Comparison of ENCODE assay signal across 8 mouse cellular contexts in genomic region chr10:75763682-75764518, GRCm38 (mm10). TPM values are rescaled to one million over a fixed set of nuclear protein-coding genes. Genes with fewer than 3 reads are reported as not detected.
A peak's percentile ranks its signal among the peaks of the same experiment; 100 is the strongest.
DNase-seq lines count a peak whose midpoint lies in the region; ATAC-seq and TF ChIP-seq lines count a peak whose summit lies in the region.

Cabin1 (minus strand) TSS chr10:75764341.

- under 1% methylated on average over 55 of the region's 61 CpGs for WGBS in kidney, embryonic 14.5 days
- WGBS in limb, embryonic 15.5 days, result under 1% methylated on average over 61 of the region's 61 CpGs

- TF ChIP-seq CTCF in bone marrow macrophage, adult 2 months (IDR thresholded peaks at IDR 0.05; ENCODE audit: low read depth, low read length), result no peak
- no peak for TF ChIP-seq CTCF in embryonic fibroblast, embryonic 13.5 days (IDR thresholded peaks at IDR 0.05; ENCODE audit: borderline replicate concordance, insufficient read depth, low read length)

- no peaks in the 10 kb centered on the region for H3K9me3 ChIP-seq in kidney, embryonic 14.5 days (ENCODE audit: control insufficient read depth, low read length)
- no peaks in the 10 kb centered on the region for H3K9me3 ChIP-seq in limb, embryonic 15.5 days

- peaks cover 6% of the 10 kb centered on the region; the same call in 1 of the 2 replicates for H3K36me3 ChIP-seq in kidney, embryonic 14.5 days (ENCODE audit: control insufficient read depth, insufficient read depth, low read length)
- H3K36me3 ChIP-seq in limb, embryonic 15.5 days, result no peaks in the 10 kb centered on the region; the same call in 1 of the 2 replicates

- no peaks in the 10 kb centered on the region for H3K27me3 ChIP-seq in kidney, embryonic 14.5 days (ENCODE audit: control insufficient read depth, insufficient read depth, low read length)
- H3K27me3 ChIP-seq in limb, embryonic 15.5 days, result no peaks in the 10 kb centered on the region

- peak within 1 kb of the TSS; percentile 68 for H3K4me3 ChIP-seq in bone marrow macrophage, adult 2 months (ENCODE audit: insufficient read depth, low read length)
- peak within 1 kb of the TSS; percentile 94 for H3K4me3 ChIP-seq in embryonic fibroblast, embryonic 13.5 days (ENCODE audit: insufficient read depth, low read length)
- peak within 1 kb of the TSS; percentile 66 for H3K4me3 ChIP-seq in kidney, embryonic 14.5 days (ENCODE audit: low read length)
- peak within 1 kb of the TSS; percentile 96 for H3K4me3 ChIP-seq in limb, embryonic 15.5 days

- peak within 1 kb of the TSS; percentile 52 for H3K27ac ChIP-seq in bone marrow macrophage, adult 2 months (ENCODE audit: insufficient read depth, low read depth, low read length)
- H3K27ac ChIP-seq in embryonic fibroblast, embryonic 13.5 days (ENCODE audit: insufficient read depth, low read length), result 0 out of 2 replicates have a peak within 1 kb of the TSS, but pooled peaks have one; percentile 11
- 0 out of 2 replicates have a peak within 1 kb of the TSS, but pooled peaks have one; percentile 24 for H3K27ac ChIP-seq in kidney, embryonic 14.5 days (ENCODE audit: low read depth, low read length)
- peak within 1 kb of the TSS; percentile 67 for H3K27ac ChIP-seq in limb, embryonic 15.5 days

- peak; percentile 99 for ATAC-seq in kidney, embryonic 14.5 days (ENCODE audit: low FRiP score, low TSS enrichment)
- peak; percentile 95 for ATAC-seq in limb, embryonic 15.5 days (ENCODE audit: insufficient number of reproducible peaks, low FRiP score, low TSS enrichment, low read depth)

- peak within 1 kb of the TSS; percentile 80 for H3K4me2 ChIP-seq in kidney, embryonic 14.5 days (replicated peaks; ENCODE audit: low read depth, low read length)
- peak within 1 kb of the TSS; percentile 76 for H3K4me2 ChIP-seq in limb, embryonic 15.5 days

- H3K4me1 ChIP-seq in bone marrow macrophage, adult 2 months (ENCODE audit: control insufficient read depth, insufficient read depth, low read length), result peaks cover 9% of the 10 kb centered on the region
- H3K4me1 ChIP-seq in embryonic fibroblast, embryonic 13.5 days (ENCODE audit: control insufficient read depth, insufficient read depth, low read length), result no peaks in the 10 kb centered on the region
- 0 out of 2 replicates have a peak, but pooled peaks cover 8% of the 10 kb centered on the region for H3K4me1 ChIP-seq in kidney, embryonic 14.5 days (ENCODE audit: control insufficient read depth, insufficient read depth, low read length)
- peaks cover 16% of the 10 kb centered on the region for H3K4me1 ChIP-seq in limb, embryonic 15.5 days

- peak; percentile 99 for DNase-seq in A20 (ENCODE audit: low read depth, low spot score)
- peak; percentile 97 for DNase-seq in heart, adult 9 months (ENCODE audit: low spot score in 2 of 2)
- DNase-seq in monocyte, adult 2 months (ENCODE audit: low read depth in 1 of 2, low spot score in 2 of 2), result peak; percentile 91 to 94
- peak; percentile 97 to 98 for DNase-seq in spleen, postnatal 36 days (ENCODE audit: low spot score in 2 of 2)

- H3K9ac ChIP-seq in kidney, embryonic 14.5 days (ENCODE audit: low read depth, low read length), result peak within 1 kb of the TSS; percentile 70
- H3K9ac ChIP-seq in limb, embryonic 15.5 days, result peak within 1 kb of the TSS; percentile 68

- 0 out of 2 replicates have a peak, but pooled peaks have one; percentile 30 for TF ChIP-seq POLR2A in bone marrow macrophage, adult 2 months (IDR thresholded peaks at IDR 0.05; ENCODE audit: borderline replicate concordance, low read depth, low read length)
- peak; percentile 87 for TF ChIP-seq POLR2A in embryonic fibroblast, embryonic 13.5 days (IDR thresholded peaks at IDR 0.05; ENCODE audit: low read depth, low read length)

RNA-seq across cellular contexts. Expression of gene Cabin1, which starts in this region (rescaled TPM):
- polyA plus RNA-seq in bone marrow macrophage, adult 2 months (2012; ENCODE audit: insufficient read depth, insufficient read length, missing spikeins), result 26.1 and 35.0 TPM in 2 replicates
- 30.2 and 30.9 TPM in 2 replicates for polyA plus RNA-seq in embryonic fibroblast, embryonic 13.5 days (2011; ENCODE audit: insufficient read length, low read depth, missing spikeins)
- polyA plus RNA-seq in kidney, embryonic 14.5 days (2014; fragmentation: Nextera tagmentation; extraction: Ambion mirVana), result 32.3 and 37.7 TPM in 2 replicates
- polyA plus RNA-seq in limb, embryonic 15.5 days (2015; fragmentation: Nextera tagmentation; extraction: Ambion mirVana), result 27.9 and 29.3 TPM in 2 replicates

Comparison
In these comparisons a context has a peak if more than half of its experiments do, and no peak if none do; other contexts are left out.
1. Peak in every context shown above with its lines: DNase-seq, ATAC-seq, H3K4me3 ChIP-seq and H3K27ac ChIP-seq.
2. H3K27ac ChIP-seq: peak in every context shown above with its lines; median percentile 67 in limb, embryonic 15.5 days; 52 in bone marrow macrophage, adult 2 months; 24 in kidney, embryonic 14.5 days; 11 in embryonic fibroblast, embryonic 13.5 days.